Mouse (Mus musculus): ENCODE measurements around the gene Serinc3. TPM values are rescaled to one million over a fixed set of nuclear protein-coding genes. Genes with fewer than 3 reads are reported as not detected.

The Serinc3 gene
- polyA plus RNA-seq, 1 experiment, result 93.9 TPM

DNA sequence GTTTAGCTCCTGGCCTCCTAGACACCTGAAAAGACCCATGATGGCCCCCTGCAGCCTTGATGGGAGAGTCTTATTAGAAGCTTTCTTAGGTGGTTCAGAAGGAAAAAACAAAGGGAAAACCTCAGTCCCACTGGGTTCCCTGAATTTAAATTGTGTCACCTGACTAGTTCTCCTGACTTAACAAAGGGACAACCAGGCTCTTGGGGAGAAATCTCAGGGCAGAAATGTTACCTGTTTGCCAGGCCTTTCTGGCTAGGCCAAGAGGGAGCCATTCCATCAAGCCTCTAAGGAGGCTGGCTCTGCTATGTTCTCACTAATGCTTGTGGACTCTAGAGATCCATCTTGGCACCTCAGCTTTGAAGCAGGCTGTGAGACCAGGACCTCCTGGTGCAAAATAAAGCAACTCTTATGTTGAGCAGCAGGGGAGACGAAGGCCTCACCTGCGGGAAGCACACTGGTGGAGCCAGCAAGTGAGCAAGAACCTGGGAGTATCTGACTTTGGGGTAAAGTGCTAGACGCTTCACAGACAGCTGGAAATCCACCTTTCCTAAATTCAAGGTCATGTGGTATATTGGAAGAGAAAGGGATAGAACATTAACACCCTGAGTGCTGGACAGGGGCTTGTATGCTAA is 27.6 kb downstream of the Serinc3 start:
- no peak for DNase-seq (ENCODE audit: low read depth)

DNA sequence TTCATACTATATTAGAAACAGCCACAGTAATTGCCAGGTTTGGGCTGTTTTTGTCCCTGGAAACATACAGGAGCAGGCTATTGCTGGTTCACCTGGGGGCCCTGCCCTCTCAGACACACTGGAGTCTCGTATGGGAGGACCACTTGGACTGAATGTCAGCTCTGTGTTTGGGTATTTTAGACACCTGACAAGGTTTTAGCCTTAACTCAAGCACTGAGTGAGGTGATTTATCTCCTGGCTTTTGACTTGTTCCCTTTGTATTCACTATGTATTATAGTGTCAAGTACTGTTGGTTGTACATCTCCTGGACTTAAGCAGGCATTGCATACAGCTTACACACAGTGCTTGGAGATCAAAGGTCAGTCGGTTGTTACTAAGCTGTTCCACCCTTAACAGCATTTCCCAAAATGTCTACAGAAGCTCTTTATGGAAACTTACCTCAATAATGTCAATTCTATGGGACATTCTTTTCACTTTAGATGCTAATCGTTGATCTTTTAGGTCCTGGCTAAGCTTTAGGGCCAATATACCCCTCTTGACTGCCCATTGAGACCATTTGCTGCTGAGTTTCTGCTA is 28.2 kb downstream of the Serinc3 start:
- DNase-seq (ENCODE audit: low read depth), result no peak
- TF ChIP-seq POLR2A (IDR thresholded peaks at IDR 0.05; ENCODE audit: borderline replicate concordance, extremely low read depth, insufficient read depth, insufficient read length, poor library complexity, severe bottlenecking) (no peak), CTCF (IDR thresholded peaks at IDR 0.05; ENCODE audit: borderline replicate concordance, extremely low read depth, insufficient read depth, insufficient read length) (no peak)

More for the DNA sequence above, 27.6 kb downstream of the Serinc3 start:
- TF ChIP-seq CTCF (IDR thresholded peaks at IDR 0.05; ENCODE audit: borderline replicate concordance, extremely low read depth, insufficient read depth, insufficient read length) (no peak), POLR2A (IDR thresholded peaks at IDR 0.05; ENCODE audit: borderline replicate concordance, extremely low read depth, insufficient read depth, insufficient read length, poor library complexity, severe bottlenecking) (no peak)

DNA sequence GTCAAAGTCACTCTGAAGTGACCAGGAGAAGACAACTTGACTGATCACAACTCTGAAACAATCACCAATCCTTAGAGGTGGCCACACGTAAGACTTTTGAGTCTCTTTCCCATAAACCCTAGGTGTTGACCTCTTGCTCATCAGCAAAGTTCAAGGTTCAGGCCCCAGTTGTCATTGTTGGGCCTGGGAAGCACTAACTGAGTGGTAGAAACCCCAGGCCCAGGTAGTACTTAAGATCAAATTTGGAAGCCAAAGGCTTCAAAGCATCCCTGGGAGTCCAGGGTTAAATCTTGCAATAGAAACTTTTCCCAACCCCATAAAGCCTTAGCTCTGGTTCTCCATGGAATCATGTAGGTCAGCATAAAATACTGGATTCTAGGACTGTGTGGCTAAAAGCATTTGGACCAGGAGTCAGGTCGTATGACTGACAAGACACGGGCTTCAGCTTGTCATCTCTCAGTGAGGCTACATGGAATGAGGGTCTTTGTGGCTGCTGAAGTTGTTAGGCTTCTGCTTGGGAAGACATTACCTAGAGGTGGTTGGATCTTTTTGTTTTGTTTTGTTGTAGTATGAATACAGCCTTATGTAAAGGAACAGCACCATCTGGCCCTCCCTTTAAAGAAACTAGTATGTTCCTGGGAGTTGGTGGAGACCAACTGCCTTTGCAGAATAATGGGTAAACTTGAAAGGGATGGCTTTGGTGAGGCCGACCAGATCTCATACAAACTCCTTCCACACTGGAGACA is 28.9 kb downstream of the Serinc3 start:
- no peak for TF ChIP-seq POLR2A (IDR thresholded peaks at IDR 0.05; ENCODE audit: borderline replicate concordance, extremely low read depth, insufficient read depth, insufficient read length, poor library complexity, severe bottlenecking)
- no peak for TF ChIP-seq CTCF (IDR thresholded peaks at IDR 0.05; ENCODE audit: borderline replicate concordance, extremely low read depth, insufficient read depth, insufficient read length)

DNA sequence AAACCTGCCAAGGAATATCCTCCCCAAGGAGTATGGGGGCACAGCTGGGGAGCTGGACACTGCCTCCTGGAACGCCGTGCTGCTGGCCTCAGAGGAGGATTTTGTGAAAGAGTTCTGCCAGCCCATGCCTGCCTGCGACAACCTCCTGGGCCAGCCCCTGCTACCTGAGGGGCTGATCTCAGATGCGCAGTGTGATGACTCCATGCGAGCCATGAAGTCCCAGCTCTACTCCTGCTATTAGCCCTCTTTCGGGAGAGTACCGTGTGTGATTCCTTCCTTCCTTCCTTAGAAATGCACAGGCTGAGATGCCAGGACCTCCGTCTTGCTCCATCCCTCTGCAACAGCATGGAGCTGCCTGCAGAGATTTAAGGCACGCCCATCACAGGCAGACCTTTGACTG is 29.5 kb downstream of the Serinc3 start:
- no peak for DNase-seq (ENCODE audit: low read depth)
- TF ChIP-seq POLR2A (IDR thresholded peaks at IDR 0.05; ENCODE audit: borderline replicate concordance, extremely low read depth, insufficient read depth, insufficient read length, poor library complexity, severe bottlenecking), result no peak
- TF ChIP-seq CTCF (IDR thresholded peaks at IDR 0.05; ENCODE audit: borderline replicate concordance, extremely low read depth, insufficient read depth, insufficient read length), result no peak

More for the DNA sequence above, 28.9 kb downstream of the Serinc3 start:
- no peak for DNase-seq (ENCODE audit: low read depth)

DNA sequence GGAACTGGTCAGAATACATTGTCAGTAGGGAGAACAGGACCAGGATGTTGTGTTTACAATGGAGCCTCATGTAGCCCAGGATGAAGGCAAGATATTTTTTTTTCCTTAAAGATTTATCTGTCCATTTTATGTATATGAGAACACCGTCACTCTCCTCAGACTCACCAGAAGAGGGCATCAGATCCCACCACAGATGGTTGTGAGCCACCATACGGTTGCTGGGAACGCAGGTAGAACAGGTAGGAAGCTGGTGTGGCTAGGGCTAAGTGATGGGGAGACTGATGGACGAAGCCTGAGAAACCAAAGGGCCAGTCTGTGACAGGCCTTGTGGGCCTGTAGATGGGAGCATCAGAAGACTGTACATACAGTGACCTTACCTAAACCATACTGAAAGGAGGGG is 30.9 kb downstream of the Serinc3 start:
- TF ChIP-seq CTCF (IDR thresholded peaks at IDR 0.05; ENCODE audit: borderline replicate concordance, extremely low read depth, insufficient read depth, insufficient read length) (no peak), POLR2A (IDR thresholded peaks at IDR 0.05; ENCODE audit: borderline replicate concordance, extremely low read depth, insufficient read depth, insufficient read length, poor library complexity, severe bottlenecking) (no peak)
- no peak for DNase-seq (ENCODE audit: low read depth)

DNA sequence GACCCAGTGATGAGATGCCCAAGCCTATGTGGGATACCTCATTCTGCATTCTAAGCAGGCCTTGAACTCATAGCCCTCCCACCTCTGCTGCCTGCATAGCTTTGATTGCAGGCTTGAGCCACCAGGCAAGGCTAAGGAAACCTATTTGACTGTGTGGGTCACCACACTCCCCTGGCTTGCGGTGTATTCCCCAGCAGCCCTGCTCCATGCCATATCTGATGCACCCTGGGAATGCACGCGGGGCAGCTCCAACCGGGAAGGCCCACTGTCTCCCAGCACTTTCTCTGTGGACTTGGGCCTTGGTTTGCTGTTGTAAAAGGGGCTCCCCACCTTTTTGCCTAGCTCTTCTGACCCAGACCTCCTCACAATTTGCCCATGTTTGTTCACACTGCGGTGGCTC is 31.7 kb downstream of the Serinc3 start:
- no peak for TF ChIP-seq CTCF (IDR thresholded peaks at IDR 0.05; ENCODE audit: borderline replicate concordance, extremely low read depth, insufficient read depth, insufficient read length)
- TF ChIP-seq POLR2A (IDR thresholded peaks at IDR 0.05; ENCODE audit: borderline replicate concordance, extremely low read depth, insufficient read depth, insufficient read length, poor library complexity, severe bottlenecking), result no peak
- DNase-seq (ENCODE audit: low read depth), result no peak

DNA sequence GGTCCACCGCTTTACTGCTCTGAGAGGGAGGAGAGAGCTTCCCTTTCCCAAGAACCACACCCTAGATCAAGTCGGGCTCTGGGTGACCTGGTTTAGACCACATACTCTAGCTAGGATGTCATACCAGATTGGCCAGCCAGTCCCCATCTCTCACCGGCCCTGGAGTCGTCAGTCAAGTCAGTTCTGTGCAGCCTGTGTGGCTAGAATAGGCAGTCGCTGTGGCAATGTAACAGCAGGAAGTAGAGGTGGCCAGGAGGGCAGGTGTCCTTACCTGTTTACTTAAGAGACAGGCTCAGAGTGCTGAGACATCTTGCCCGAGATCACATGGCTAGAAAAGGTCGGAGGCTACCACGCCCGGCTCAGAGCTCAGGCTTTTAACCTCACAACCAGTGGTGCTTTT is 33.8 kb downstream of the Serinc3 start:
- no peak for DNase-seq (ENCODE audit: low read depth)
- no peak for TF ChIP-seq CTCF (IDR thresholded peaks at IDR 0.05; ENCODE audit: borderline replicate concordance, extremely low read depth, insufficient read depth, insufficient read length)
- TF ChIP-seq POLR2A (IDR thresholded peaks at IDR 0.05; ENCODE audit: borderline replicate concordance, extremely low read depth, insufficient read depth, insufficient read length, poor library complexity, severe bottlenecking), result no peak

DNA sequence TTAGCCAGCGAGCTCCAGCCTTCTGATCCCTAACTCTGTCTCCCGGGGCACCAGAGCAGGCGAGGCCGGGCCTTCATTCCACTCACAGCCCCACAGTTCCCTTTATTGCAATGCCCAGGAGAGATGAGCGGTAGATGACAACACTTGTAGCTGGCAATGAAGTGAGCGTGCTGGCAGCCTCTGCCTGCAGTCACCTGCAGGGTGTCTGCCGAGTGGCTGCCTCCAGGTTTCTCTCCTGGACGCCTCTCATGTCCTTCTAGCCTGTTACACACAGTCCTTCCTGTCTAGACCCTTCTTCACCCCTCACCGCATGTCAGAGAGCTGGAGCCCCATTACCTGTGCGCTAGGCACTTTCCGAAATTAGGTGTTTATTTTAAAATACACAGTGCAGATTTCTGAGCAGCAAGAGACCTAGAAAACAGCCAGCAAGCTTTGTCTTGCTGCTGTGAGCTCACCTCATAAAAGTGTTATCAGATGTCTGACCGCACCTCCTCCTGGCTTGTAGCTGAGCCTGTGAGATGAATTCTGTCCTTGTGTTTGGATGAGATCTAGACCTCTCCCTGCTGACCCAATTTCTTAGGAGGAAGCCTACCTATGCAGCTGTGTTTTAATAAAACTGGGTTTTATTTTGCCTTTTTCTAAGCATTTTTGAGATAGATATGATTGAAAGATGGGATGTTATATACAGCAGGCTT is 35.5 kb downstream of the Serinc3 start:
- no peak for TF ChIP-seq CTCF (IDR thresholded peaks at IDR 0.05; ENCODE audit: borderline replicate concordance, extremely low read depth, insufficient read depth, insufficient read length)
- TF ChIP-seq POLR2A (IDR thresholded peaks at IDR 0.05; ENCODE audit: borderline replicate concordance, extremely low read depth, insufficient read depth, insufficient read length, poor library complexity, severe bottlenecking), result no peak
- DNase-seq (ENCODE audit: low read depth), result no peak

DNA sequence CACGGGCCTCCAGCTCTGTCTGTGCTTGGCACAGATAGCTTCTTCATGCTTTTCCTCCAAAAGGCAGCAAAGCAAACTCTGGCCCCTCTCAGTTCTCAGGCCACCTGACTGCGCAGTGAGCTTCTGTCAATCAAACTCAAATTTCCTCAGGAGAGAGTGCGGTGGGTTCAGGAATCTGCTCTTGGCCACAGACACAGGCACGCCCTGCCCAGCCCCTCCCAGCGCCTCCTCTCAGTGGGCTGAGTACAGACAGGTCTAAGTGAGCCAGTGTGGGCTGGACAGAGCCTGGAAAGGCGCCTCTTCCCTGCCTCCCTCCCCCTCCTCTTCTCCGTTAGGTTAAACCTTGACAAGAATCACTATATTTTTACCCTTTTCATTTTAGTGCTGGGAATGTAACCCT is 36.9 kb downstream of the Serinc3 start:
- no peak for DNase-seq (ENCODE audit: low read depth)
- TF ChIP-seq POLR2A (IDR thresholded peaks at IDR 0.05; ENCODE audit: borderline replicate concordance, extremely low read depth, insufficient read depth, insufficient read length, poor library complexity, severe bottlenecking) (no peak), CTCF (IDR thresholded peaks at IDR 0.05; ENCODE audit: borderline replicate concordance, extremely low read depth, insufficient read depth, insufficient read length) (no peak)

DNA sequence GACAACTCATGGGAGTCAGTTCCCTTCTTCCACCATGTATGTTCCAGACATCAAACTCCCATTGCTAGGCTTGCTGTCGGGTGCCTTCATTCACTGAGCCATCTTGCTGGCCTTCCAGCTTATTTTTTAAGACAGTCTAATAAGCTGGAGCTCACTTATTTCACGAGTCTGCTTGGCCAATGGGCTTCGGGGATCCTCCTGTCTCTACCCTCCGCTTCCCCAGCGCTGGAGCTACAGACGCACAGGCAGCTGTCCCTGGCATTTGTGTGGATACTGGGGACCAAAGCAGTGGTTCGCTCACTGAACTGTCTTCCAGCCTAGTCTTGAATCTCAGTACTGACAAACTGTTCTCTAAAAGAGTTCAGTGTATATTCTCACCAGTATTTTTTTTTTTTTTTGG is 38.8 kb downstream of the Serinc3 start:
- no peak for TF ChIP-seq CTCF (IDR thresholded peaks at IDR 0.05; ENCODE audit: borderline replicate concordance, extremely low read depth, insufficient read depth, insufficient read length)
- no peak for TF ChIP-seq POLR2A (IDR thresholded peaks at IDR 0.05; ENCODE audit: borderline replicate concordance, extremely low read depth, insufficient read depth, insufficient read length, poor library complexity, severe bottlenecking)
- DNase-seq (ENCODE audit: low read depth), result no peak

All from brain, embryonic 14.5 days (tissue).